Mouse (Mus musculus) retina, postnatal 7 days (tissue): ENCODE results near the gene Rapgef2.

Source experiments
- DNase-seq: peaks from one replicate; pipeline ENCODE4 v3.0.0-alpha.2; 2012; ENCODE audit warnings: low read depth, low spot score

Gene Rapgef2

DNA sequence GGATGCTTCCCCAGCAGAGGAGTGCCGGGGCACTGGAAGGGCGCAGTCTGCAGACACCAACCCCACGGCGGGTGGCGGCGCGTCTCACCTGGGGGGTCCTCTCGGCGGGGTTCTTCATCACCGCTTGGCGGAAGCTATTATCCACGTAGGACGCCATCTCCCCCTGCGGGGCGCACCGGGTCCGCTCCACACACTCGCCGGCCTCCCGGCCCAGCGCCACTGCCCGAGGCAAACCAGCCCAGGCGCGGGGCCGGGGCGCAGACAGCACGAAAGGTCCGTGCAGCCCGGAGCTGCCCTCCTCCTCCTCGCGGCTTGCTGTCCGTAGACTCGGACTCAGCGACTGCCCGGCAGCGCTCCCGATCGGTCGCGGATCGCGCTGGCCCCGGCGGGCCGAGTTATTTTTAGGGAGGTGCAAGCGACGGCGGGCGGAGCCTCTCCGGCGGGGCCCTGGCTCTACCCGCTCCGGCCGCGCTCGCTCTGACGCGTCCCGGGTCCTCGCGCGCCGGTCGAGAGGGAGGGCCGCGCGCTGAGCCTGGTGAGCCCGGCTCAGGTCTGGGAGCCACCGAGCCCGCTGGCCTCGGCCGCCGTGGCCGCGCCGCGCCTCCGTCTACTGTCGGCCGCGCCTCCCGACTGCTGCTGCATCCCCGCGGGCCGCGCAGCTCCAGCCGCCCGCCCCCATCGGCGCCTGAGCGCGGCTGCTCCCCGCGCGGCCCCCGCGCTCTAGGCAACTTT is at the start of gene Rapgef2:
Gene Rapgef2, minus strand, starts transcription at position 142 of the 732 bp plus-strand sequence.
- no peak for DNase-seq

GRCm38 (mm10) chr3:79333643-79334200 is 47.4 kb upstream of the Rapgef2 start:
- no peak for DNase-seq

GRCm38 (mm10) chr3:79333051-79333450 is 46.7 kb upstream of the Rapgef2 start:
- DNase-seq: no peak

GRCm38 (mm10) chr3:79329691-79330315 is 43.5 kb upstream of the Rapgef2 start:
- no peak for DNase-seq

GRCm38 (mm10) chr3:79324697-79325526 is 38.6 kb upstream of the Rapgef2 start:
- DNase-seq: no peak

DNA sequence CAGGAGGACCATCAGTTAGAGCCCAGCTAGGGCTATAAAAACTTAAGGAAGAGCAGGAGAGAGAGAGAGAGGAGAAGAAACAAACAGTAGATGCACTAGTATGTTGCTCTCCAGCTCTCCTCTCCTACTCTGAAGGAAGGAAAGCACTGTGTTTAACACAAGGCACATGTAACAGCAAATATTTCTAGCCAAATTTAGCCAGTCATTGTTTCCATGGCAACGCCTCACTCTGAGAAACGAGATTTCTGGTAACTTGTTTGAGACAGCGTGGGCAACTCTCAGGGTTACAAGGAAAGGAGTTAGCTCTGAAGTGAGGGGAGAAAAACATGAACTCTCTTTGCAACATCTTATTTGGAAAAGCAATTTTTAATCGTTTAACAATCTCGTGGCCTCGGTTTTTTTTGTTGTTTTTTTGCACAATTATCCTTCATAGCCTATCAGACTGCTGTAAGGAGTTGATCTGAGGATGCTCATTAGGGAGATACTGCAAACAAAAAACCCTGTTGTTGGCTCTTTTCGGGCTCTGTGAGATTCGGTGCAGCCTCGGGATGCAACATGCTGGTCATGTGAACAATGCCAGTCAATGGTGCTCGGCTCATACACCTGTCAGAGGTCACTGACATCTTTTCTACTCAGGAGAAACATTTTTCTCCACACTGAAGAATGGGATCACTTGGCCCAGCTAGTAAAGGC is 27.8 kb upstream of the Rapgef2 start:
- no peak for DNase-seq

DNA sequence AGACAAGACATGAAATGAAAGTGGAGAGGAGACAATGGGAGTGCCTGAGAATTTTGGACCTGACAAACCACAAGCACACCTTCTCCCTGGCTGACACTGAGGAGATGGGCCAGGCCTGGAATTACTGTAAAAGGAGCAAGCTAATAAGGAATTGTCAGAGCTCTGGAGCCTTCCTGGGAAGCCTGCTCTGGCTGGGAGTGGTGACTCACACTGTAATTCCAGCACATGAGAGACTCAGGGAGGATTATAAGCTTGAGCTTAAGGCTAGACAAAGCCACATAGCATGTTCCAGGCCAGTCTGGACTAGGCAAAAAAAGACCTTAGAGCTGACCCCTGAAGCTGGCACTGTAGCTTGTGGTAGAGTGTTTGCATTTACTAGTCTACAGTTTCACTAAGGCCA is 25.6 kb upstream of the Rapgef2 start:
- no peak for DNase-seq

GRCm38 (mm10) chr3:79310184-79310583 is 23.9 kb upstream of the Rapgef2 start:
- no peak for DNase-seq

- DNase-seq: no peak
Observed at GRCm38 (mm10) chr3:79308605-79309004, 22.3 kb upstream of the Rapgef2 start.

- DNase-seq: no peak
Observed at GRCm38 (mm10) chr3:79299401-79299800, 13.1 kb upstream of the Rapgef2 start.

DNA sequence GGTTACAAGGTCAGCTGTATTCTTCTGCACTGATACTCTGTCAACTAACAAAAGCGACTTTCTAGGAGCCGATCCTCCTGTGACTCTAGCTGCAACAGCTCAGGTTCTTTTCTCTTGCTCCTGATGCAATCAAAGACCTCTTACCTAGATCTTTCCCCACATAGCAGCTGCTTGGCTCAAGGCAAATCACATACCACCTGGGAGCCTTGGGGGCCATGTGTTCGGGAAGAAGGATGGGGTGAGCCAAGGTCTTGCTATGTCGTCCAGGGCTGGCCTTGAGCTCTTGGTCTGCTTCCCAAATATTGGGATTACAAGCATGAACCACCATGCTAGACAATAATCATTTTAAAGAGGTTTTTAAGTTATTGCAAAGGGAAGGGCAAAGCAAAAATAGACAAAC is 11.0 kb upstream of the Rapgef2 start:
- DNase-seq: no peak

DNA sequence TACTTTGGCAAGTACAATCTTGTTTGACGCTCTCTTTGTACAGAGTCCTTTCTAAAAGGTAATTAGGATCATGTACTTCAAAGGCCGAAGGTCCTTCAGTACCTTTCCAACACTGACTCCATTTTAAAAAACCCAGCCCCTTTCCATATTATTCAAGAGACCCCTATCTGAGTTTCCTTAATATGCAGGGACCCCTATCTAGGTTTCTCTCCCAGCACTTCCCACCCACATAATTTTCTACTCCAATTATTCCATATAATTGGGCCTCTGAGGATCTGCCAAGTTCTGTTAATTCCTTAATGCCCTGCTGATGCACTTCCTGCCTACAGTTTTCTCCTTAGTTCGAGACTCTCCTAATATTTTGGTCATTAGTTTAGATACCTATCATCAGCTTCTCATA is 10.3 kb upstream of the Rapgef2 start:
- no peak for DNase-seq

DNA sequence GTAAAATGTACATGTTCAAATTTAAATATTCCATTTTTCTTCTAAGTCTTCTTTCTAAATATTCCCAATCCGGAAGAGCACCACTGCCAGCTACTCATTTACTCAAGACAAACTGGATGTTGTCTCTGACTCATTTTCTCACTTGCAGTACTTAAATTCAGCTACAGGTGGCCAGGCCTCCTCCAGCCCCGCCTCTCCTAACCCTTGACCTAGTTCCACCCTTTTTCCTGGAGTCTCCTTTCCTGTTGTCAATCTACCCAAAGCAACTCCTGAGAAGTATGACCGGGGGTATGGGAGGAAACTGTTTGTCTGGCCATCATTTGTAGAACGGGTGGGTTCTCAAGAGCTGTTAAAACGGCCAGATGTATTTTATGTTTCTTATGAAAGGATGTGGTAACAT is 9.7 kb upstream of the Rapgef2 start:
- DNase-seq: no peak

DNA sequence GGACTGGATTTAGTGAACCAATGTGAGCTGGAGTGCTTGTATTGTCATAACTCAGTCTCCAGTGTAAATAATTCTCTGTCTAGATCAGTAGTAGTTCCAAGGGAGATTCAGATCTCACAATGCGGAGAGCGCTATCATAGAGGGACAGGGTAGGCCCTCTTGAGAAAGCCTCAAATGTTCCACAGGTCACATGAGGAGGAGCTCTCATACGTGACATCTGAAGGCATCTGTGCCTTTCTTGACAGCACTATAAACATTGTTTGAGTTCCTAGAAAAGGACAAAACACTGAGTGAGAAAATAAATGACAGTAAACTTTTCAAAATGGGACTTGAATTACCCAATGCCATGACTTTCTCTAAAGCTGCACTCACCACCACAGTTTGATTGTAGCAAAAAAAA is 8.4 kb upstream of the Rapgef2 start:
- no peak for DNase-seq

DNA sequence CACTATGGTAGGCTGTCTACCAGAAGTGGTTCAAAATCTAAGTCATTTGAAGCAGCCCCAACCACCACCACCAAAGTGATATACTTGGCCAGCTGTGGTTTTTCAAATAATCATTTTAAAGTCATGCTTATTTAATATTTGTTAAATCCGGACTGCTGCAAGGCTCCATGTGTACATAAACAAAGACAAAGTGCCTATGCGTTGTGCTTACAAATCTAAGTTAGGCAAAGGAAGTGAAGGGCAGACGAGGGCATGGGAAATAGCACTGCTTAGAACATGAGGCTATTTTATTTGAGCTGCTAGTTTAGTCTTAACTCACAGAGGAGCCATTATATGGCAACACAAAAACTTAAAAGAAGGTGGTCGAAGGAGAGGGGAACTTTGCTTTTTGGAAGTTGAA is 6.7 kb upstream of the Rapgef2 start:
- DNase-seq: no peak

GRCm38 (mm10) chr3:79289050-79289449 is 2.7 kb upstream of the Rapgef2 start:
- no peak for DNase-seq

GRCm38 (mm10) chr3:79287699-79288458 is 1.6 kb upstream of the Rapgef2 start:
- no peak for DNase-seq

- DNase-seq: peak; percentile 77
Observed at GRCm38 (mm10) chr3:79287108-79287576, 825 bp upstream of the Rapgef2 start.

GRCm38 (mm10) chr3:79286031-79286375 is 314 bp downstream of the Rapgef2 start:
- no peak for DNase-seq

- no peak for DNase-seq
Observed at GRCm38 (mm10) chr3:79285097-79285675, 1.1 kb downstream of the Rapgef2 start.
